Mouse (Mus musculus): ENCODE results near the gene Hk2. TPM values are rescaled to one million over a fixed set of nuclear protein-coding genes. Genes with fewer than 3 reads are reported as not detected.

The Hk2 gene
- 10.1 and 11.2 TPM in 2 replicates for polyA plus RNA-seq (2016; fragmentation: Nextera tagmentation; extraction: Ambion mirVana)

- H3K4me2 ChIP-seq (replicated peaks) = peak within 1 kb of the TSS; percentile 92
- WGBS = under 1% methylated on average over 39 of the region's 39 CpGs
- peaks cover 11% of the 10 kb centered on the region for H3K27me3 ChIP-seq
- no peaks in the 10 kb centered on the region for H3K9me3 ChIP-seq
- no peaks in the 10 kb centered on the region for H3K36me3 ChIP-seq
- H3K4me1 ChIP-seq = peaks cover 29% of the 10 kb centered on the region
- peak; percentile 97 for ATAC-seq (ENCODE audit: low FRiP score, low read depth)
- peak within 1 kb of the TSS; percentile 46; the same call in 1 of the 2 replicates for H3K27ac ChIP-seq (replicated peaks)
- peak within 1 kb of the TSS; percentile 57 for H3K9ac ChIP-seq (replicated peaks)
- H3K4me3 ChIP-seq = peak within 1 kb of the TSS; percentile 57
Observed at GRCm38 (mm10) chr6:82774321-82774764, at the start of gene Hk2. Hk2 (minus strand) TSS chr6:82774454.

- no peak overlapping the region for H3K27ac ChIP-seq (replicated peaks)
- no peaks in the 10 kb centered on the region for H3K27me3 ChIP-seq
- no peak overlapping the region for H3K4me3 ChIP-seq
- no peaks in the 10 kb centered on the region for H3K9me3 ChIP-seq
- no peaks in the 10 kb centered on the region for H3K36me3 ChIP-seq
- H3K9ac ChIP-seq (replicated peaks) = no peak overlapping the region
- H3K4me1 ChIP-seq = no peaks in the 10 kb centered on the region
- 55% methylated on average over 4 of the region's 4 CpGs for WGBS
- H3K4me2 ChIP-seq (replicated peaks) = no peak overlapping the region
- ATAC-seq (ENCODE audit: low FRiP score, low read depth) = no peak
Observed at GRCm38 (mm10) chr6:82821758-82822253, 47.6 kb upstream of the Hk2 start.

- no peak overlapping the region for H3K27ac ChIP-seq (replicated peaks)
- H3K9me3 ChIP-seq = no peaks in the 10 kb centered on the region
- H3K4me3 ChIP-seq = no peak overlapping the region
- H3K9ac ChIP-seq (replicated peaks) = no peak overlapping the region
- H3K4me1 ChIP-seq = no peaks in the 10 kb centered on the region
- H3K4me2 ChIP-seq (replicated peaks) = no peak overlapping the region
- no peaks in the 10 kb centered on the region for H3K27me3 ChIP-seq
- H3K36me3 ChIP-seq = no peaks in the 10 kb centered on the region
- ATAC-seq (ENCODE audit: low FRiP score, low read depth) = no peak
- 85% methylated on average over 3 of the region's 3 CpGs for whole genome bisulfite sequencing
Observed at GRCm38 (mm10) chr6:82820716-82821115, 46.5 kb upstream of the Hk2 start.

- WGBS = 72% methylated on average over 4 of the region's 4 CpGs
- H3K9me3 ChIP-seq = no peaks in the 10 kb centered on the region
- H3K36me3 ChIP-seq = no peaks in the 10 kb centered on the region
- H3K9ac ChIP-seq (replicated peaks) = no peak overlapping the region
- H3K4me2 ChIP-seq (replicated peaks) = no peak overlapping the region
- H3K4me1 ChIP-seq = no peaks in the 10 kb centered on the region
- H3K27ac ChIP-seq (replicated peaks) = no peak overlapping the region
- no peaks in the 10 kb centered on the region for H3K27me3 ChIP-seq
- H3K4me3 ChIP-seq = no peak overlapping the region
- ATAC-seq (ENCODE audit: low FRiP score, low read depth) = no peak
Observed at GRCm38 (mm10) chr6:82814821-82815220, 40.6 kb upstream of the Hk2 start.

- ATAC-seq (ENCODE audit: low FRiP score, low read depth) = no peak
- Histone ChIP-seq H3K4me1 (no peaks in the 10 kb centered on the region), H3K4me2 (replicated peaks) (no peak overlapping the region), H3K4me3 (no peak overlapping the region), H3K27ac (replicated peaks) (no peak overlapping the region), H3K9ac (replicated peaks) (no peak overlapping the region), H3K9me3 (no peaks in the 10 kb centered on the region), H3K36me3 (no peaks in the 10 kb centered on the region), H3K27me3 (no peaks in the 10 kb centered on the region)
- WGBS = 76% methylated on average over 7 of the region's 7 CpGs
Observed at GRCm38 (mm10) chr6:82807984-82808700, 33.9 kb upstream of the Hk2 start.

GRCm38 (mm10) chr6:82806971-82807370 is 32.7 kb upstream of the Hk2 start:
- no peak for ATAC-seq (ENCODE audit: low FRiP score, low read depth)
- WGBS = 75% methylated on average over 3 of the region's 3 CpGs
- Histone ChIP-seq H3K4me3 (no peak overlapping the region), H3K27me3 (no peaks in the 10 kb centered on the region), H3K27ac (replicated peaks) (no peak overlapping the region), H3K9ac (replicated peaks) (no peak overlapping the region), H3K4me2 (replicated peaks) (no peak overlapping the region), H3K4me1 (no peaks in the 10 kb centered on the region), H3K36me3 (no peaks in the 10 kb centered on the region), H3K9me3 (no peaks in the 10 kb centered on the region)

- Histone ChIP-seq H3K9me3 (no peaks in the 10 kb centered on the region), H3K36me3 (no peaks in the 10 kb centered on the region), H3K27me3 (no peaks in the 10 kb centered on the region), H3K9ac (replicated peaks) (no peak overlapping the region), H3K27ac (replicated peaks) (no peak overlapping the region), H3K4me2 (replicated peaks) (no peak overlapping the region), H3K4me1 (no peaks in the 10 kb centered on the region), H3K4me3 (no peak overlapping the region)
- ATAC-seq (ENCODE audit: low FRiP score, low read depth) = no peak
- WGBS = 83% methylated on average over 6 of the region's 6 CpGs
Observed at GRCm38 (mm10) chr6:82806503-82806902, 32.2 kb upstream of the Hk2 start.

GRCm38 (mm10) chr6:82805894-82806293 is 31.6 kb upstream of the Hk2 start:
- Histone ChIP-seq H3K27me3 (no peaks in the 10 kb centered on the region), H3K9ac (replicated peaks) (no peak overlapping the region), H3K9me3 (no peaks in the 10 kb centered on the region), H3K4me2 (replicated peaks) (no peak overlapping the region), H3K27ac (replicated peaks) (no peak overlapping the region), H3K4me1 (no peaks in the 10 kb centered on the region), H3K36me3 (no peaks in the 10 kb centered on the region), H3K4me3 (no peak overlapping the region)
- 82% methylated on average over 3 of the region's 3 CpGs for WGBS
- ATAC-seq (ENCODE audit: low FRiP score, low read depth) = no peak

GRCm38 (mm10) chr6:82804984-82805383 is 30.7 kb upstream of the Hk2 start:
- WGBS = 82% methylated on average over 3 of the region's 3 CpGs
- H3K4me2 ChIP-seq (replicated peaks) = no peak overlapping the region
- H3K4me1 ChIP-seq = no peaks in the 10 kb centered on the region
- H3K27me3 ChIP-seq = no peaks in the 10 kb centered on the region
- no peak for ATAC-seq (ENCODE audit: low FRiP score, low read depth)
- no peak overlapping the region for H3K9ac ChIP-seq (replicated peaks)
- no peak overlapping the region for H3K27ac ChIP-seq (replicated peaks)
- H3K36me3 ChIP-seq = no peaks in the 10 kb centered on the region
- H3K4me3 ChIP-seq = no peak overlapping the region
- no peaks in the 10 kb centered on the region for H3K9me3 ChIP-seq

GRCm38 (mm10) chr6:82798202-82798737 is 24.0 kb upstream of the Hk2 start:
- no peak for ATAC-seq (ENCODE audit: low FRiP score, low read depth)
- Histone ChIP-seq H3K36me3 (no peaks in the 10 kb centered on the region), H3K4me1 (no peaks in the 10 kb centered on the region), H3K4me2 (replicated peaks) (no peak overlapping the region), H3K4me3 (no peak overlapping the region), H3K27ac (replicated peaks) (no peak overlapping the region), H3K9ac (replicated peaks) (no peak overlapping the region), H3K27me3 (no peaks in the 10 kb centered on the region), H3K9me3 (no peaks in the 10 kb centered on the region)
- 70% methylated on average over 3 of the region's 3 CpGs for WGBS

- no peak for ATAC-seq (ENCODE audit: low FRiP score, low read depth)
- H3K4me2 ChIP-seq (replicated peaks) = no peak overlapping the region
- no peak overlapping the region for H3K27ac ChIP-seq (replicated peaks)
- no peak overlapping the region for H3K9ac ChIP-seq (replicated peaks)
- H3K4me1 ChIP-seq = no peaks in the 10 kb centered on the region
- H3K9me3 ChIP-seq = no peaks in the 10 kb centered on the region
- no peaks in the 10 kb centered on the region for H3K36me3 ChIP-seq
- no peaks in the 10 kb centered on the region for H3K27me3 ChIP-seq
- H3K4me3 ChIP-seq = no peak overlapping the region
- WGBS = 70% methylated on average over 5 of the region's 5 CpGs
Observed at GRCm38 (mm10) chr6:82797300-82797839, 23.1 kb upstream of the Hk2 start.

- Histone ChIP-seq H3K36me3 (no peaks in the 10 kb centered on the region), H3K27me3 (no peaks in the 10 kb centered on the region), H3K4me1 (no peaks in the 10 kb centered on the region), H3K4me2 (replicated peaks) (no peak overlapping the region), H3K4me3 (no peak overlapping the region), H3K9ac (replicated peaks) (no peak overlapping the region), H3K9me3 (no peaks in the 10 kb centered on the region), H3K27ac (replicated peaks) (no peak overlapping the region)
- 79% methylated on average over 2 of the region's 2 CpGs for WGBS
- ATAC-seq (ENCODE audit: low FRiP score, low read depth) = no peak
Observed at GRCm38 (mm10) chr6:82790864-82791263, 16.6 kb upstream of the Hk2 start.

All from midbrain, embryonic 12.5 days (tissue).